Mouse (Mus musculus) myocyte (in vitro differentiated cells): ENCODE data around the gene Arhgap21. TPM values are rescaled to one million over a fixed set of nuclear protein-coding genes. Genes with fewer than 3 reads are reported as not detected.

ENCODE experiments used
- H3K27me3 ChIP-seq: one replicate; pipeline ENCODE4 v1.6.1; 2011; ENCODE audit not compliant: control insufficient read depth, insufficient read depth, insufficient read length
- H3K36me3 ChIP-seq: one replicate; pipeline ENCODE4 v1.6.1; 2011; ENCODE audit not compliant: control insufficient read depth, insufficient read depth
- H3K4me2 ChIP-seq: one replicate; pipeline ENCODE4 v1.6.1; 2011; ENCODE audit warnings: low read depth, control low read depth
- H3K4me3 ChIP-seq: one replicate; pipeline ENCODE4 v1.5.1; 2011; ENCODE audit warnings: mild to moderate bottlenecking, control low read depth, moderate library complexity
- H3K79me2 ChIP-seq: one replicate; pipeline ENCODE4 v1.6.1; 2011; ENCODE audit not compliant: control insufficient read depth, insufficient read depth
- H3ac ChIP-seq: one replicate; pipeline ENCODE4 v1.6.1; 2011; ENCODE audit not compliant: control insufficient read depth, insufficient read length
- CEBPB ChIP-seq: IDR thresholded peaks from 2 replicates; pipeline ENCODE4 v1.6.1; 2011; ENCODE audit warnings: mild to moderate bottlenecking, moderate library complexity; ENCODE audit not compliant: poor library complexity, insufficient read depth, severe bottlenecking
- E2F4 ChIP-seq: IDR thresholded peaks from one replicate; pipeline ENCODE4 v1.6.1; 2011; ENCODE audit warnings: mild to moderate bottlenecking, control low read depth, moderate library complexity; ENCODE audit not compliant: insufficient read depth
- MAX ChIP-seq: IDR thresholded peaks from one replicate; pipeline ENCODE4 v1.6.1; 2011; ENCODE audit warnings: low read depth, mild to moderate bottlenecking, control low read depth
- MYOD1 ChIP-seq, 3 experiments: IDR thresholded peaks; one replicate each; pipeline ENCODE4 v1.6.1; 2011; ENCODE audit warnings: control low read depth in 2 of 3, low read depth in 2 of 3, mild to moderate bottlenecking in 2 of 3, moderate library complexity in 1 of 3; ENCODE audit not compliant: insufficient read length in 2 of 3, control insufficient read depth in 1 of 3
- MYOG ChIP-seq, 3 experiments: IDR thresholded peaks; one replicate each; pipeline ENCODE4 v1.6.1; 2011; ENCODE audit warnings: control low read depth in 2 of 3, low read depth in 2 of 3, mild to moderate bottlenecking in 2 of 3; ENCODE audit not compliant: insufficient read length in 2 of 3, control insufficient read depth in 1 of 3, insufficient read depth in 1 of 3
- POLR2A ChIP-seq: IDR thresholded peaks from one replicate; pipeline ENCODE4 v1.6.1; 2011; ENCODE audit warnings: low read depth, mild to moderate bottlenecking, control low read depth, moderate library complexity; ENCODE audit not compliant: insufficient read length
- POLR2AphosphoS2 ChIP-seq: IDR thresholded peaks from one replicate; pipeline ENCODE4 v1.6.1; 2011; ENCODE audit warnings: low read depth, control low read depth; ENCODE audit not compliant: insufficient read length
- REST ChIP-seq: IDR thresholded peaks from one replicate; pipeline ENCODE4 v1.6.1; 2011; ENCODE audit warnings: mild to moderate bottlenecking, control low read depth, moderate library complexity; ENCODE audit not compliant: insufficient read depth, insufficient read length
- SRF ChIP-seq: IDR thresholded peaks from one replicate; pipeline ENCODE4 v1.6.1; 2011; ENCODE audit warnings: low read depth; ENCODE audit not compliant: control insufficient read depth, insufficient read length
- TCF12 ChIP-seq: IDR thresholded peaks from one replicate; pipeline ENCODE4 v1.6.1; 2011; ENCODE audit warnings: mild to moderate bottlenecking, control low read depth; ENCODE audit not compliant: poor library complexity, insufficient read depth, severe bottlenecking
- TCF3 ChIP-seq: IDR thresholded peaks from one replicate; pipeline ENCODE4 v1.6.1; 2011; ENCODE audit warnings: low read depth, control low read depth; ENCODE audit not compliant: insufficient read length
- USF1 ChIP-seq: IDR thresholded peaks from one replicate; pipeline ENCODE4 v1.6.1; 2011; ENCODE audit warnings: low read depth, mild to moderate bottlenecking, control low read depth, moderate library complexity
- polyA plus RNA-seq: library from polyadenylated mRNA; unstranded; fragments of >200 nt; fragmentation: generic; extraction: Trizol; gene quantifications from one replicate; pipeline ENCODE4 v1.2.1, GENCODE M21; 2012; ENCODE audit warnings: missing spikeins

The Arhgap21 gene
- polyA plus RNA-seq, 1 experiment: 18.0 TPM

GRCm38 (mm10) chr2:20898684-20899083 lies 70.0 kb downstream of the Arhgap21 start:
- Histone ChIP-seq H3ac (no peak overlapping the region), H3K79me2 (peaks cover 65% of the 10 kb centered on the region), H3K27me3 (no peaks in the 10 kb centered on the region), H3K4me3 (no peak overlapping the region), H3K4me2 (no peak overlapping the region), H3K36me3 (peaks cover 4% of the 10 kb centered on the region)
- TF ChIP-seq MYOD1 (IDR thresholded peaks at IDR 0.05; ENCODE audit: control insufficient read depth in 1 of 3, insufficient read length in 2 of 3, low read depth in 2 of 3): no peak
- no peak for TF ChIP-seq SRF
- TF ChIP-seq MAX: no peak
- no peak for TF ChIP-seq E2F4
- no peak for TF ChIP-seq POLR2AphosphoS2
- TF ChIP-seq USF1: no peak
- TF ChIP-seq MYOG (IDR thresholded peaks at IDR 0.05; ENCODE audit: control insufficient read depth in 1 of 3, insufficient read depth in 1 of 3, insufficient read length in 2 of 3, low read depth in 2 of 3): no peak
- no peak for TF ChIP-seq CEBPB
- TF ChIP-seq TCF3: no peak
- TF ChIP-seq TCF12: no peak
- no peak for TF ChIP-seq REST
- no peak for TF ChIP-seq POLR2A

DNA sequence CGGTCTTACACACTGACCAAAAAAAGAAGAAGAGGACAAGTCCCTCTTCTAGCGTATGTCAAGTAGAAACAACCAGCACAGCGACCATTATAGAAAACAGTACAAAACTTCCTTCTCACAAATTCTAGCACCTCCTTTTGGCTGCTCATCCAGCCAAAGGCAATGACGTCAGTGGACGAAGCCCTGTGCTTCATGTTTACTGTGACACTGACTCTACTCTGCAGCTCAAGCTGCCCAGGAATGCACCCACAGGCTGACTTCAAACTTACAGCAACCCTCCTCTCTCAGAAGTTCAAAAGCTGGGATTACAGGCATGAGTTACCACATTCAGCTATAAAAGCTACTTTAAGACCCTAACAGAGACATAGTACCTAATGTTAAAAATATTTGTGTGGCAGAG lies 72.2 kb downstream of the Arhgap21 start:
- H3K4me2 ChIP-seq: no peak overlapping the region
- no peaks in the 10 kb centered on the region for H3K27me3 ChIP-seq
- no peak for TF ChIP-seq MAX
- TF ChIP-seq TCF3: no peak
- no peak for TF ChIP-seq MYOD1 (IDR thresholded peaks at IDR 0.05; ENCODE audit: control insufficient read depth in 1 of 3, insufficient read length in 2 of 3, low read depth in 2 of 3)
- no peak for TF ChIP-seq POLR2AphosphoS2
- no peak for TF ChIP-seq CEBPB
- no peak for TF ChIP-seq SRF
- TF ChIP-seq E2F4: no peak
- TF ChIP-seq TCF12: no peak
- TF ChIP-seq MYOG (IDR thresholded peaks at IDR 0.05; ENCODE audit: control insufficient read depth in 1 of 3, insufficient read depth in 1 of 3, insufficient read length in 2 of 3, low read depth in 2 of 3): no peak
- peaks cover 11% of the 10 kb centered on the region for H3K36me3 ChIP-seq
- no peak overlapping the region for H3ac ChIP-seq
- peaks cover 56% of the 10 kb centered on the region for H3K79me2 ChIP-seq
- no peak overlapping the region for H3K4me3 ChIP-seq

GRCm38 (mm10) chr2:20894100-20894690 lies 74.5 kb downstream of the Arhgap21 start:
- Histone ChIP-seq H3ac (no peak overlapping the region), H3K4me3 (no peak overlapping the region), H3K27me3 (no peaks in the 10 kb centered on the region), H3K4me2 (no peak overlapping the region), H3K36me3 (peaks cover 10% of the 10 kb centered on the region), H3K79me2 (peaks cover 47% of the 10 kb centered on the region)
- TF ChIP-seq TCF3: no peak
- peak in 2 of 3 experiments; percentile 84 for TF ChIP-seq MYOD1 (IDR thresholded peaks at IDR 0.05; ENCODE audit: control insufficient read depth in 1 of 3, insufficient read length in 2 of 3, low read depth in 2 of 3)
- peak in 1 of 3 experiments; percentile 71 for TF ChIP-seq MYOG (IDR thresholded peaks at IDR 0.05; ENCODE audit: control insufficient read depth in 1 of 3, insufficient read depth in 1 of 3, insufficient read length in 2 of 3, low read depth in 2 of 3)

DNA sequence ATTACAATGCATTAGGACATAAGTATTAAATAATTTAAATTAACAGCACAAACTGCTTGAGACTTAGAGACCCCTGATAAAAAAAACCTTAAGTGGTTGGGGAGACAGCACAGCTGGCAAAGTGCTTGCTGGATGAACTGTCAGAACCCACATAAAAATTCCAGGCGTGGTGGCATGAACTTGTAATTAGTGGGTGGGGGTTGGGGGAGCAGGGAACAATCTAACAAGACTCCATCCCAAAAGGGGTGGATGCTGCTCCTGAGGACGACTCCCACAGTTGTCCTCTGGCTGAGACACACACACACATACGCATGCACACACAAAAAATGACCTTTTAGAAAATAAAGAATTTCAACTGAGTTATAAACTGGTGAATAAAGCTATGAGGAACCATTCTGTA lies 79.9 kb downstream of the Arhgap21 start:
- no peaks in the 10 kb centered on the region for H3K27me3 ChIP-seq
- TF ChIP-seq POLR2A: no peak
- no peak for TF ChIP-seq E2F4
- TF ChIP-seq TCF12: no peak
- TF ChIP-seq REST: no peak
- no peak for TF ChIP-seq USF1
- no peak for TF ChIP-seq MYOG (IDR thresholded peaks at IDR 0.05; ENCODE audit: control insufficient read depth in 1 of 3, insufficient read depth in 1 of 3, insufficient read length in 2 of 3, low read depth in 2 of 3)
- no peak for TF ChIP-seq SRF
- no peak for TF ChIP-seq POLR2AphosphoS2
- no peak for TF ChIP-seq CEBPB
- no peak for TF ChIP-seq MYOD1 (IDR thresholded peaks at IDR 0.05; ENCODE audit: control insufficient read depth in 1 of 3, insufficient read length in 2 of 3, low read depth in 2 of 3)
- no peak for TF ChIP-seq MAX
- no peak for TF ChIP-seq TCF3
- H3K79me2 ChIP-seq: peaks cover 8% of the 10 kb centered on the region
- no peak overlapping the region for H3K4me3 ChIP-seq
- H3ac ChIP-seq: no peak overlapping the region
- H3K36me3 ChIP-seq: peaks cover 21% of the 10 kb centered on the region
- H3K4me2 ChIP-seq: no peak overlapping the region

DNA sequence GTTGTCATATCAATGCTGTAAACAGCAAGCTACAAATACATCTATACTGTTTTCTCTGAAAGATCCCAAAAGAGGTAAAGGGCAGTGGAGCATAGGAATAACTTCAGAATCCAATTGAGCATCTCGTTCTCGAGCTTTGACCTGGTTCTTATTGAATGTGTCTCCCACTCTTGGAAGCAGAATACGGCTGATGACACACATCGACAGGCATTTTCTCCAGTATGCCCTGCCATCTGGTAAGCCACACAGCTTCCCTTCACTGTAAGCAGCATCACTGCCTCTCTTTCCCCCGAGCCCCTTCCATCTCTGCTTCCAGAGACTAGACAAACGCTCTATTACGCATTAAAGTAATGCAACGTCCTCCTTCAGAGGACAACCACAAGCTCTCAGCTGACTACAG lies 85.4 kb downstream of the Arhgap21 start:
- no peaks in the 10 kb centered on the region for H3K79me2 ChIP-seq
- no peak for TF ChIP-seq TCF12
- TF ChIP-seq USF1: no peak
- TF ChIP-seq REST: no peak
- TF ChIP-seq SRF: no peak
- TF ChIP-seq POLR2AphosphoS2: no peak
- no peak for TF ChIP-seq MAX
- no peak for TF ChIP-seq POLR2A
- no peak for TF ChIP-seq MYOD1 (IDR thresholded peaks at IDR 0.05; ENCODE audit: control insufficient read depth in 1 of 3, insufficient read length in 2 of 3, low read depth in 2 of 3)
- H3ac ChIP-seq: no peak overlapping the region
- H3K4me2 ChIP-seq: no peak overlapping the region
- no peak overlapping the region for H3K4me3 ChIP-seq
- H3K27me3 ChIP-seq: no peaks in the 10 kb centered on the region
- peaks cover 40% of the 10 kb centered on the region for H3K36me3 ChIP-seq
